Mouse (Mus musculus) granulocyte monocyte progenitor cell, adult 5-6 weeks (primary cell): Measurements from ENCODE around the gene Slc25a1. TPM values are rescaled to one million over a fixed set of nuclear protein-coding genes. Genes with fewer than 3 reads are reported as not detected.

ENCODE experiments used
- total RNA-seq, 2 experiments: library from RNA; stranded (forward) in 1 of 2; stranded (reverse) in 1 of 2; fragments of 200-712, 200-1000 nt in 1 of 2; fragments of >200 nt in 1 of 2; fragmentation: Nextera tagmentation in 1 of 2; gene quantifications; 2 replicates each; pipeline ENCODE4 v1.2.3; 2014 to 2017

Gene Slc25a1
- total RNA-seq, 2 experiments from 2014 or later = 32.0 to 47.9 TPM

Other genes with a start within 250 kb of the Slc25a1 start
- 59.4 and 61.7 TPM in 2 replicates for gene Med15, start 195.3 kb downstream of the Slc25a1 start, total RNA-seq (2014; fragmentation: Nextera tagmentation)
- gene Med15, start 195.3 kb downstream of the Slc25a1 start, total RNA-seq (2017) = 21.3 and 23.7 TPM in 2 replicates
- 16.7 and 20.1 TPM in 2 replicates for gene Klhl22, start 168.6 kb downstream of the Slc25a1 start, total RNA-seq (2014; fragmentation: Nextera tagmentation)
- gene Klhl22, start 168.6 kb downstream of the Slc25a1 start, total RNA-seq (2017) = 13.2 and 24.6 TPM in 2 replicates
- gene Scarf2, start 130.9 kb downstream of the Slc25a1 start, total RNA-seq (2014; fragmentation: Nextera tagmentation) = 1.1 TPM in 1 of 2 replicates, not detected in the other
- gene Scarf2, start 130.9 kb downstream of the Slc25a1 start, total RNA-seq (2017) = not detected in 2 replicates
- not detected in 2 replicates for gene B830017H08Rik, start 95.1 kb downstream of the Slc25a1 start, total RNA-seq (2014; fragmentation: Nextera tagmentation)
- not detected in 2 replicates for gene B830017H08Rik, start 95.1 kb downstream of the Slc25a1 start, total RNA-seq (2017)
- 3.0 and 5.2 TPM in 2 replicates for gene Car15, start 89.9 kb downstream of the Slc25a1 start, total RNA-seq (2014; fragmentation: Nextera tagmentation)
- not detected in 2 replicates for gene Car15, start 89.9 kb downstream of the Slc25a1 start, total RNA-seq (2017)
- gene Gm20518, start 36.5 kb downstream of the Slc25a1 start, total RNA-seq (2014; fragmentation: Nextera tagmentation) = 0.06 and 0.69 TPM in 2 replicates
- gene Gm20518, start 36.5 kb downstream of the Slc25a1 start, total RNA-seq (2017) = 0.69 TPM in 1 of 2 replicates, not detected in the other
- gene Tssk1, start 34.0 kb downstream of the Slc25a1 start, total RNA-seq (2014; fragmentation: Nextera tagmentation) = not detected in 2 replicates
- 0.04 TPM in 1 of 2 replicates, not detected in the other for gene Tssk1, start 34.0 kb downstream of the Slc25a1 start, total RNA-seq (2017)
- gene Dgcr2, start 29.7 kb downstream of the Slc25a1 start, total RNA-seq (2014; fragmentation: Nextera tagmentation) = 26.6 and 33.0 TPM in 2 replicates
- 43.1 and 49.6 TPM in 2 replicates for gene Dgcr2, start 29.7 kb downstream of the Slc25a1 start, total RNA-seq (2017)
- not detected in 2 replicates for gene Tssk2, start 29.6 kb downstream of the Slc25a1 start, total RNA-seq (2014; fragmentation: Nextera tagmentation)
- gene Tssk2, start 29.6 kb downstream of the Slc25a1 start, total RNA-seq (2017) = not detected in 2 replicates
- 15.3 and 15.7 TPM in 2 replicates for gene Ess2, start 16.9 kb downstream of the Slc25a1 start, total RNA-seq (2014; fragmentation: Nextera tagmentation)
- 19.6 and 19.7 TPM in 2 replicates for gene Ess2, start 16.9 kb downstream of the Slc25a1 start, total RNA-seq (2017)
- gene Gsc2, start 13.2 kb downstream of the Slc25a1 start, total RNA-seq (2014; fragmentation: Nextera tagmentation) = not detected in 2 replicates
- gene Gsc2, start 13.2 kb downstream of the Slc25a1 start, total RNA-seq (2017) = not detected in 2 replicates
- not detected in 2 replicates for gene Vpreb2, start 52.2 kb upstream of the Slc25a1 start, total RNA-seq (2014; fragmentation: Nextera tagmentation)
- gene Vpreb2, start 52.2 kb upstream of the Slc25a1 start, total RNA-seq (2017) = not detected in 2 replicates
- gene Dgcr6, start 124.6 kb upstream of the Slc25a1 start, total RNA-seq (2014; fragmentation: Nextera tagmentation) = 22.3 and 53.9 TPM in 2 replicates
- gene Dgcr6, start 124.6 kb upstream of the Slc25a1 start, total RNA-seq (2017) = 19.7 and 24.1 TPM in 2 replicates
- 30.0 and 39.3 TPM in 2 replicates for gene Prodh, start 162.0 kb upstream of the Slc25a1 start, total RNA-seq (2014; fragmentation: Nextera tagmentation)
- 57.8 and 64.9 TPM in 2 replicates for gene Prodh, start 162.0 kb upstream of the Slc25a1 start, total RNA-seq (2017)
- 4.5 and 14.7 TPM in 2 replicates for gene Rtn4r, start 199.4 kb upstream of the Slc25a1 start, total RNA-seq (2014; fragmentation: Nextera tagmentation)
- gene Rtn4r, start 199.4 kb upstream of the Slc25a1 start, total RNA-seq (2017) = 2.7 and 2.9 TPM in 2 replicates